Mouse (Mus musculus) G1E (cell line): ENCODE measurements around the gene Rccd1.

Experiments
- CTCF ChIP-seq: IDR thresholded peaks from 2 replicates; pipeline ENCODE4 v1.5.1; 2012; ENCODE audit warnings: low read depth, low read length, inconsistent platforms, mixed read lengths
- GATA1 ChIP-seq: IDR thresholded peaks from 2 replicates; pipeline ENCODE4 v1.6.1; 2012; ENCODE audit warnings: borderline replicate concordance, low read length, inconsistent platforms, mixed read lengths
- GATA2 ChIP-seq: IDR thresholded peaks from 2 replicates; pipeline ENCODE4 v1.6.1; 2012; ENCODE audit warnings: low read depth, low read length, inconsistent platforms, borderline replicate concordance
- TAL1 ChIP-seq: conservative IDR thresholded peaks from 2 replicates; pipeline ENCODE4 v1.6.1; 2012; ENCODE audit warnings: low read depth, low read length, inconsistent platforms, mixed read lengths

DNA sequence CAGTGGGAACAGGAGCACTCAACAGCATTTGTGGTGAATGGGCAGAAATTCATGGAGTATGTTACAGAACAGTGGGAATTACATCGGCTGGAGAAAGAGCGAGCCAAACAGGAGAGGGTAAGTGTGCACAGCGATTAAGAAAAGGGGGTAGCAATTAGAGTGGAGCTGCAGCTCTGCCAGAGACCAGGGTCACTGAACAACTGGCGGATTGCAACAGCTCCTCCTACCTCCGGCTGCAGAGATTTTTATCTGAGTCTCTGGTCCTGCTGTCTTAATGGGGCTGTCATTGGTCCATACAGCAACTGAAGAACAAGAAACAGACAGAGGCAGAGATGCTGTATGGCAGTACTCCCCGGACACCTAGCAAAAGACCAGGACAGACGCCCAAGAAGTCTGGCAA is 13.5 kb downstream of the Rccd1 start:
- TF ChIP-seq CTCF (no peak), GATA2 (no peak), GATA1 (no peak), TAL1 (no peak)
